Mouse (Mus musculus) midbrain, embryonic 15.5 days (tissue): ENCODE results near the gene Sec22a. TPM values are rescaled to one million over a fixed set of nuclear protein-coding genes. Genes with fewer than 3 reads are reported as not detected.

Experiments
- ATAC-seq: fragments of 200-750 bp; cut with Nextera tagmentation; replicated peaks from 2 replicates; pipeline ENCODE4 v1.8.0; 2017; ENCODE audit warnings: moderate TSS enrichment
- H3K27ac ChIP-seq: fragments of 300-500 bp; sonication (generic); 2 replicates; pipeline ENCODE4 v1.5.1; 2015; ENCODE audit warnings: mild to moderate bottlenecking, inconsistent platforms
- H3K27me3 ChIP-seq: fragments of 300-500 bp; sonication (generic); replicated peaks from 2 replicates; pipeline ENCODE4 v1.6.1; 2015; ENCODE audit warnings: inconsistent platforms
- H3K36me3 ChIP-seq: fragments of 300-500 bp; sonication (generic); replicated peaks from 2 replicates; pipeline ENCODE4 v1.6.1; 2015; ENCODE audit warnings: inconsistent platforms
- H3K4me1 ChIP-seq: fragments of 300-500 bp; sonication (generic); 2 replicates; pipeline ENCODE4 v1.6.1; 2015; ENCODE audit warnings: inconsistent platforms
- H3K4me2 ChIP-seq: fragments of 300-500 bp; sonication (generic); 2 replicates; pipeline ENCODE4 v1.6.1; 2015; ENCODE audit warnings: inconsistent platforms, mild to moderate bottlenecking, moderate library complexity
- H3K4me3 ChIP-seq: fragments of 300-500 bp; sonication (generic); 2 replicates; pipeline ENCODE4 v1.5.1; 2015; ENCODE audit warnings: mild to moderate bottlenecking, inconsistent platforms
- H3K9ac ChIP-seq: fragments of 300-500 bp; sonication (generic); 2 replicates; pipeline ENCODE4 v1.6.1; 2015; ENCODE audit warnings: mild to moderate bottlenecking, inconsistent platforms
- H3K9me3 ChIP-seq: fragments of 300-500 bp; sonication (generic); 2 replicates; pipeline ENCODE4 v1.6.1; 2016; ENCODE audit warnings: inconsistent platforms
- WGBS: fragments of 180-500 bp; shearing (Covaris S2); methylation state at CpG from one replicate; pipeline ENCODE4 v1.1.7; 2015; ENCODE audit warnings: mixed read lengths; 5-methylcytosine and 5-hydroxymethylcytosine counted together
- polyA plus RNA-seq: library from polyadenylated mRNA; unstranded; fragments of >200 nt; fragmentation: Nextera tagmentation; extraction: Ambion mirVana; gene quantifications from 2 replicates; pipeline ENCODE4 v1.2.1, GENCODE M21; 2015

The Sec22a gene
- polyA plus RNA-seq, 1 experiment from 2014 or later, result 40.6 TPM

DNA sequence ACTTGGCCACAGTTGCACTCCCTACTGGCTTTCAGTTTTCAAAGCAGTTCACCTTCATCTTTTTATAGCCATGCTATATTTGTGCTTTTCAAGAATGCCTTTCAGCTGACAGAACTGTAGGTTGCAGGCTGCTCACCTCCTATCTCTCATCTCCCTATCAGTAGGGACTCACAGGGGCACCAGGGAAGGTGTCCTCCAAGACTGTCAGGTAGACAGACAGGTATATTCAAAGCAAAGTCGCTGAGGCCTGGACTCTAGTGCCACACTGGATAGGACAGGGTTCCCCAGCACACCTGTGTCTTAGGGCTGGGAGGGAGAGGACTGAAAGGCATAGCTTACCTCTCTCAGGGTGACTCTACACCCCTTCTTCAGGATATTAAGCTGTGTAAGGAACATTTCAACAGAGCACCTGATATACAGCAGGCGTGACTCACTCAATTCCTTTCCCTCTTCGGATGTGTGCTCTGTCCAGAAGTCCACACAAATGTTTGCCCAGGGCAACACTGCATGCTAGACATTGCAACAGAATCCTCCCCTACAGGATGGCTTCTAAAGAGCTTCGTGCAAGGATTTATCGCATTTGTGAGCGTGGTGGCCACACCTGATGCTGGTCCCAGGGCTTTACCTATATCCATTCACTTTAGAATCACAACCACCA, 55.1 kb downstream of the Sec22a start:
- H3K27ac ChIP-seq, result no peak overlapping the region
- H3K4me3 ChIP-seq, result no peak overlapping the region
- H3K36me3 ChIP-seq, result peaks cover 7% of the 10 kb centered on the region; the same call in 1 of the 2 replicates
- no peaks in the 10 kb centered on the region for H3K9me3 ChIP-seq
- 0 out of 2 replicates have a peak, but pooled peaks cover 3% of the 10 kb centered on the region for H3K4me1 ChIP-seq
- no peak overlapping the region for H3K9ac ChIP-seq
- no peaks in the 10 kb centered on the region for H3K27me3 ChIP-seq
- ATAC-seq, result no peak
- WGBS, result 92% methylated on average over 6 of the region's 6 CpGs
- no peak overlapping the region for H3K4me2 ChIP-seq

DNA sequence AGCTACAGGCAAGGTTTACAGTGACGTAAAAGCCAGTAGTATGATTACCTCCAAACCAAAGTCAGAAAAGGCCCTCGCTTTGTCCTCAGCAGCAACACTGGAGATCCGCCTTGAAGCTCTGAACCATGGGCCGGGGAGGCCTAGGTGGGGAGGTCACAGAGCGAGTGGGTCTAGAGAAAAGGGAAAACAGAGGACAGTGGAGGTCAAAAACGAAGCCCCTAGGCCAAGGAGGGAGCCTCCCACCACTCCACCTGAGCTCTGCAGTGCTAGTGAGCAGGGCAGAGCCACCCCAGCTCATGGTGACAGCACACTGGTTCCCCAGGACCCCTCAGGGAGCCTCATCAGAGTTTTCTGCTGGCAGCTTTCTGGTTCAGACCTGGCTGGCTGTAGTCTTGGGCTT, 55.7 kb downstream of the Sec22a start:
- H3K36me3 ChIP-seq, result peaks cover 11% of the 10 kb centered on the region; the same call in 1 of the 2 replicates
- ATAC-seq, result no peak
- no peak overlapping the region for H3K9ac ChIP-seq
- H3K4me3 ChIP-seq, result no peak overlapping the region
- no peaks in the 10 kb centered on the region for H3K9me3 ChIP-seq
- H3K4me1 ChIP-seq, result 0 out of 2 replicates have a peak, but pooled peaks cover 3% of the 10 kb centered on the region
- H3K27me3 ChIP-seq, result no peaks in the 10 kb centered on the region
- no peak overlapping the region for H3K4me2 ChIP-seq
- 85% methylated on average over 6 of the region's 6 CpGs for WGBS
- H3K27ac ChIP-seq, result no peak overlapping the region

DNA sequence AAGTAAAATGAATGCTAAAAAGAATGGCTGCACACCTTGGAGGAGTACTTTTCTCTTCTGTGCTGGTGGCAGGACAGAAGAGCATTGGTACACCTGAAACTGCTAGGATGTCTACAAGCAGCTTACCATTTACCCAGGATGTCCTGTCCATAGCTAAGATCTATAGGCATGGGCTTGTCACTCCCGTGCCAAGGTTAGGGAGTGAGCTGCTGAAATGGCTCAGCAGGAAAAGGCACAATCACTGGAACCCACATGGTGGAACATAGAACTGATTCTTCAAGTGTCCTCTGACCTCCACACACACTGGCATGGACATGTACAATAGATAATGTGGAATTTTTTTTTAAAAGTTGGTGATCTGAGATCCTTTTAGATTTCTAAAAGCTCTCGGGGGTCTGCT, 56.4 kb downstream of the Sec22a start:
- WGBS, result 84% methylated on average over 2 of the region's 2 CpGs
- no peak overlapping the region for H3K4me3 ChIP-seq

DNA sequence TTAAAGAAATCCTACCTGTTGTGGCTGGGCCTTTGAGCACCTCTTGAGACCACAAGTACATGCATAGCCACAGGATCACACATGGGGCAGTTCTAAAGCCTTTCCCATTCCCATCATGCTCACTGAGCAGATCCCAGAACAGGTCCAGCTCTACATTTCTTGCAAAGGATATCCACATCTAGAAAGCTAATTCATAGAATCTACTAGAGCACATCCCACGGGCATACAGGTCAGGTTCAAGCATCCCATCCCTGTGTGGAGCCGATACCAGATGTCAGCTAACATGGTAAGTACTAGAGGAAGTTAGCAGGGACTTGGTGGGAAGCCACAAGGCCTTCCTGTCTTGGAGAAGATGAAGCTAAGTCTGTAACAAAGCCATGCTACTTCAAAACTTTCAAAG, 57.1 kb downstream of the Sec22a start:
- Histone ChIP-seq H3K36me3 (peaks cover 9% of the 10 kb centered on the region; the same call in 1 of the 2 replicates), H3K27me3 (no peaks in the 10 kb centered on the region), H3K4me3 (no peak overlapping the region), H3K9me3 (no peaks in the 10 kb centered on the region), H3K9ac (no peak overlapping the region), H3K4me1 (0 out of 2 replicates have a peak, but pooled peaks cover under 1% of the 10 kb centered on the region), H3K27ac (no peak overlapping the region), H3K4me2 (no peak overlapping the region)
- 93% methylated on average over 2 of the region's 2 CpGs for WGBS
- ATAC-seq, result no peak

More for the DNA sequence above, 56.4 kb downstream of the Sec22a start:
- peaks cover 9% of the 10 kb centered on the region; the same call in 1 of the 2 replicates for H3K36me3 ChIP-seq
- H3K9ac ChIP-seq, result no peak overlapping the region
- H3K27ac ChIP-seq, result no peak overlapping the region
- no peak for ATAC-seq
- no peaks in the 10 kb centered on the region for H3K27me3 ChIP-seq
- no peak overlapping the region for H3K4me2 ChIP-seq
- no peaks in the 10 kb centered on the region for H3K9me3 ChIP-seq
- H3K4me1 ChIP-seq, result 0 out of 2 replicates have a peak, but pooled peaks cover 3% of the 10 kb centered on the region

DNA sequence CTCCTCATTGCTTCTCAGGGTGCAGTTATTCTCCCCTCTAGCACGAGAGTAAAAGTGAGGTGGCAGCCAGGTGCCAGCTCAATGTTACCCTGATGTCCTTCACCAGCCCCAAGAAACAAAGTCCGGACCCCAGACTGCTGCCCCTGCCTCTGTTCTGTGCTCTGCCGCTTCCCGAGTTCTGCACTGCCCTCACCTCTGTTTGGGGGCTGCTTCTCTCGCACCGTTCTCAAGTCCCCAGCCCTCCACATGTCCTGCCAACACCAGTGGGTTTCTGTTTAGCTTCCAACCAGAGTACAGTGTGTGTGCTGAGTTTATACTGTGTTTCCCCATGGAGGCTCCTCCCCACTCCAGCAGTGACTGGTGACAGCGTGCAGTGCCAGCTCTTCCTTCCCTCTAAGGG, 58.5 kb downstream of the Sec22a start:
- Histone ChIP-seq H3K9me3 (no peaks in the 10 kb centered on the region), H3K4me3 (no peak overlapping the region), H3K27ac (no peak overlapping the region), H3K27me3 (no peaks in the 10 kb centered on the region), H3K36me3 (peaks cover 9% of the 10 kb centered on the region; the same call in 1 of the 2 replicates), H3K9ac (no peak overlapping the region), H3K4me2 (no peak overlapping the region), H3K4me1 (no peaks in the 10 kb centered on the region)
- ATAC-seq, result no peak
- 85% methylated on average over 7 of the region's 7 CpGs for WGBS

DNA sequence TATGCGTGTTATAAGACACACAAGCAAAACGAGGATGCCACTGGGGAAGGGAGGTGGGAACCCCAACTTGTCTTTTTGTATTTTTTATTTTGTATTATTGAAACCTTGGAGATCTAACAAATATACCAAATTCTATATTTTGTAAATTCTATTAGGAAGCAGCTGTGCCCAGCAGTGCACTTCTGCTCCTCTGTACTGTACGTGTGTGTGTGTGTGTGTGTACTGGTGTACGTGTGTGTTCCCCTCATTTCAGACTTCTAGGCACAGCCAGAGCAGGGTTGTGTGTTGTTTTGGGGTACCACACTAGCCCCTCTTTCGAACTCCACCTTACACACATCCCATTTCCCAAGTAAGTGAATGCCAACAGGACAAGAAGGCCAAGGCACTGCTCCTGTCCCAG, 59.3 kb downstream of the Sec22a start:
- Histone ChIP-seq H3K27ac (no peak overlapping the region), H3K9me3 (no peaks in the 10 kb centered on the region), H3K9ac (no peak overlapping the region), H3K27me3 (no peaks in the 10 kb centered on the region), H3K4me3 (no peak overlapping the region), H3K4me1 (no peaks in the 10 kb centered on the region), H3K4me2 (no peak overlapping the region), H3K36me3 (peaks cover 13% of the 10 kb centered on the region; the same call in 1 of the 2 replicates)
- WGBS, result 88% methylated on average over 5 of the region's 5 CpGs
- ATAC-seq, result no peak

DNA sequence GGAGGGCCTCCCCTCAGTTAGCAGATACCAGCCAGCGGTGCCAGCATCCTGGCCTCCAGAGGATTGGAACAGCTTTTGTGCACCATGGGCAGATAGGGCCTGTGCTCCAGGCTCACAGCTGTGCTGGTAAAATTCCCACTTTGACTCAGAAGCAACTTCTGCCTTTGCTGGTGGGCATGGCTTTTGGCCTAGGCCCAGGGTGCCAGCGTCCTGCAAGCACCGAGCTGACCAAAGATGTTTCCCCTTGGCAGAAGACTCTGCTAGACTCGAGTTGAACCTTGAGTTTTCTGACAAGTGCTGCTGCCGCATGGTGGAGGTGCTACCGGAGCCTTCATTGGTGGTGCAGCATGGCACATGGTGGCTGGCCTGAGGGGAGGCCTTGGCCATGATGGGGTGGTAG, 60.0 kb downstream of the Sec22a start:
- Histone ChIP-seq H3K4me2 (no peak overlapping the region), H3K4me1 (no peaks in the 10 kb centered on the region), H3K27ac (no peak overlapping the region), H3K36me3 (peaks cover 13% of the 10 kb centered on the region; the same call in 1 of the 2 replicates), H3K4me3 (no peak overlapping the region), H3K27me3 (no peaks in the 10 kb centered on the region), H3K9ac (no peak overlapping the region), H3K9me3 (no peaks in the 10 kb centered on the region)
- no peak for ATAC-seq
- 93% methylated on average over 6 of the region's 6 CpGs for WGBS

DNA sequence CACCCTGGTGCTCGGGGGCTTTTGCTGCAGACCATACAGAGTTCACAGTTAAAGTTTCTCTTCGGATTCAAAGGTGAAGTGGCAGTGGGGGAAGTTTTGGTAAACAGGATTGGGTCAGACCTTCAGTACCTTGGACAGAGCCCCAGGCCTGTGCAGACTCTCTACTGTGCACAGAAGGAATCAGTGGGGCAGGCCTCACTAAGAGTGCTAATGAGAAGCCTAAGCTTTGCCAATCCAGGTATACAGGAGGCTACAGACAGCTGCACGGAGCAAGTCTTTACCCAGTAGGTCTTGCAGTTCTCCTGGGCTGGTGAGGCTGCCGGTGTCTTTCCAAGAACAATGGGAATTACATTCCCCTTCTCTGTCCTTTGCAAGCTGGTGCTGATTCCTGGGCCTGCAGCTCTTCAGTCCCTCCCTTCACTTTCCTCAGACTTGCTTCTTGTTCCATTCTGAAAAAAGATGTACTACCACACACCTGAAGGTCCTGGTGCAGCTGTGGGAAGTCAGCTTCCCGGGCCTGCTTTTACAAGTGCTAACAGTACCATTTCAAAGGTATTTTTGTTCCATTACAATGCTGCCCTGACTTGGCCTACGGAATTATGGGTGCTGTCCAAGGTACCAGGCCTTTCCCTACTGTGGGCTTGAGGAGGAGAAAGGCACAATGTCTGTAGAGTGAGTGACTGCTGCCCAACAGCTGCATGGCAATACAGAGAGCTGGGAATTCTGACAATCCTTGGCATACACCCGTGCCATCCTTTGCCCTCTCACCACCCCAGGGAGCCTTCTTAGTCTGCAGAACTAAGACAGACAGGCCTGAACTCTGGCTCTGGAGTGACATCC, 61.1 kb downstream of the Sec22a start:
- no peak overlapping the region for H3K27ac ChIP-seq
- ATAC-seq, result no peak
- H3K4me3 ChIP-seq, result no peak overlapping the region
- H3K4me1 ChIP-seq, result no peaks in the 10 kb centered on the region
- H3K4me2 ChIP-seq, result no peak overlapping the region
- H3K36me3 ChIP-seq, result peaks cover 13% of the 10 kb centered on the region; the same call in 1 of the 2 replicates
- 47% methylated on average over 7 of the region's 7 CpGs for WGBS
- H3K9ac ChIP-seq, result no peak overlapping the region
- no peaks in the 10 kb centered on the region for H3K27me3 ChIP-seq
- H3K9me3 ChIP-seq, result no peaks in the 10 kb centered on the region

DNA sequence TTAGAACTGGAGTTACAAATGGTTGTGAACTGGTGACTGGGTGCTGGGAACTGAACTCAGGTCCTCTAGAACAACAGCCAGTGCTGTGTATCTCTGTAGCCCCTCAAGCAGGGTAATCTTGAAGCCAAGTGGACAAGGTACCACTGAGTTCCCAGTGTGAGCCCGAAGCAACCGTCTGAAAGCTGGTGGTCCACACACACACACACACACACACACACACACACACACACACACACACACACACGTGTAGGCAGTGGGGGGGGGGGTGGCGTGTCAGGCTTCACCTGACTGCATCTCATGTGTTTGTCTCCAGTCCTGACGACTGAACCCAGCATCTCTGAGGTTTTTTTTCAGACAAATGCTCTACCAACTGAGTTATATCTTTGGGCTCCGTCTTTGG, 63.6 kb downstream of the Sec22a start:
- 93% methylated on average over 5 of the region's 6 CpGs for WGBS
- no peaks in the 10 kb centered on the region for H3K27me3 ChIP-seq
- H3K4me3 ChIP-seq, result no peak overlapping the region

DNA sequence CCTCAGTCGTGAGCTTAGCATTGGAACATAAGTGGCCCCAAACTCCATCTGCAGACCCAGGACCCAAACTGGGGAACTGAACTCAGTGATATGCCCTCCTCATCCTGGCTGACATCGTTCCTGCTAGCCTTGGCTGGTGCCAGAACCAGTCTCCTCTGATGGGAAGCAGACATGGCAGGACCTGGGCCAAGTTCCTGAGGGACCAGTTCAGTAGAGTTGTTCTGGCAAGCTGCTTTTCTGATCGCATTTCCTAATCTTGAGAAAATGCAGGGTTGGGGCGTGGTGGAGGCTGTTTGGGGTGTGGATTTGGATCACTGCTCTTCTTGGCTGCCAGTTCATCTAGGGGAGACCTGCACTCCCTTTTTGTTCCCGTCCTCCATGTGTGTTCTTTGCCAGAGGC, 65.9 kb downstream of the Sec22a start:
- 79% methylated on average over 5 of the region's 5 CpGs for WGBS
- H3K4me1 ChIP-seq, result no peaks in the 10 kb centered on the region
- no peak overlapping the region for H3K4me3 ChIP-seq
- no peak for ATAC-seq
- no peak overlapping the region for H3K4me2 ChIP-seq
- H3K36me3 ChIP-seq, result peaks cover 4% of the 10 kb centered on the region; the same call in 1 of the 2 replicates
- no peaks in the 10 kb centered on the region for H3K27me3 ChIP-seq
- H3K9ac ChIP-seq, result no peak overlapping the region
- no peak overlapping the region for H3K27ac ChIP-seq
- no peaks in the 10 kb centered on the region for H3K9me3 ChIP-seq

More for the DNA sequence above, 63.6 kb downstream of the Sec22a start:
- ATAC-seq, result no peak
- Histone ChIP-seq H3K36me3 (peaks cover 13% of the 10 kb centered on the region; the same call in 1 of the 2 replicates), H3K4me1 (no peaks in the 10 kb centered on the region), H3K9me3 (no peaks in the 10 kb centered on the region), H3K27ac (no peak overlapping the region), H3K9ac (no peak overlapping the region), H3K4me2 (no peak overlapping the region)

DNA sequence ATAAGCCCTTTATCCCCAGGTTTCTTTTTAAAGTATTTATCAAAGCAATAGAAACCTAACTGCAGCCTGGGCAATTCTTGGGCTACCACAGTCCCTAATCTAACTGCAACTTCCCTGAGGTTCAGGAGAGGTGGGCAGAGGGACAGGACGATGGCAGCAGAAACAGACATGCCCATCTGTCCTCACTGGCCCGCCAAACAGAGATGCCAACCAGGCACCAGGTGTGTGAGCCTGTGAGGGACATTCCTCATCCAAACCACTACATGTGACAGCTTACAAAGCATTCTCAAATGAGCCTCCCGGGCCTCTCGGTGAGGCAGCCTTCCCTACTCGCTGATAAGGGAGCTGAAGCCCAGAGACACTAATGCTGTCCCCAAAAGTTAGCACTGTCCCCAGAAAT, 76.5 kb downstream of the Sec22a start:
- H3K9ac ChIP-seq, result no peak overlapping the region
- H3K27ac ChIP-seq, result no peak overlapping the region
- ATAC-seq, result no peak
- peaks cover 15% of the 10 kb centered on the region; the same call in 1 of the 2 replicates for H3K36me3 ChIP-seq
- 93% methylated on average over 5 of the region's 5 CpGs for WGBS
- H3K27me3 ChIP-seq, result no peaks in the 10 kb centered on the region
- H3K4me1 ChIP-seq, result no peaks in the 10 kb centered on the region
- no peaks in the 10 kb centered on the region for H3K9me3 ChIP-seq
- no peak overlapping the region for H3K4me2 ChIP-seq
- H3K4me3 ChIP-seq, result no peak overlapping the region

DNA sequence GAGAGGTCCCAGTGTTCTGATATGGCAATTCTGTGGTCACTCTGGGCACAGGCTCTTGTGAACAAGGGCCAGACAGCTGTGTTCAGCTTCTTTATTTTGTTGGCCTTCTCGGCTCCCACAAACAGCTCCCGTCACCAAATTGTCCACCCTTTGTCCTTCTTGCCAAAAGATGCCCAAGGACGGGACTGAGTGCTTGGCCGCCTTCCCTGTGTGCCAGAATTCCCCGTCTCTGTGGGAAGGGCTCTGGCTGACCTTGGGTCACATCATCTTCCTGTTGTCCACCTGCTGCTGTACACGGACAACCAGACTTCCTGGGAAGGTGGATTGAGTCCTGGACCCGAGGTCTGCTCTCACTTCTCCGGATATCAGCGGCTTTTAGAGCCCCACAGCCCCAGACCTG, 77.9 kb downstream of the Sec22a start:
- Histone ChIP-seq H3K27me3 (no peaks in the 10 kb centered on the region), H3K4me2 (no peak overlapping the region), H3K4me3 (no peak overlapping the region), H3K36me3 (peaks cover 15% of the 10 kb centered on the region; the same call in 1 of the 2 replicates), H3K27ac (no peak overlapping the region), H3K9ac (no peak overlapping the region), H3K9me3 (no peaks in the 10 kb centered on the region), H3K4me1 (no peaks in the 10 kb centered on the region)
- no peak for ATAC-seq
- 87% methylated on average over 9 of the region's 9 CpGs for WGBS
